Mouse (Mus musculus) thymus, adult 2 months (tissue): ENCODE data around the gene Zfp114.

Source experiments
- CTCF ChIP-seq: fragments of 200-500 bp; IDR thresholded peaks from 2 replicates; pipeline ENCODE4 v1.5.1; 2012; ENCODE audit warnings: mild to moderate bottlenecking, control low read depth, low read length, moderate library complexity, borderline replicate concordance; ENCODE audit not compliant: control insufficient read depth, poor library complexity, insufficient read depth; ENCODE audit errors: extremely low read depth
- POLR2A ChIP-seq: fragments of 200-500 bp; IDR thresholded peaks from 2 replicates; pipeline ENCODE4 v1.6.1; 2012; ENCODE audit warnings: mild to moderate bottlenecking, low read length, control low read depth, moderate library complexity; ENCODE audit not compliant: control insufficient read depth, poor library complexity, insufficient read depth; ENCODE audit errors: extremely low read depth

DNA sequence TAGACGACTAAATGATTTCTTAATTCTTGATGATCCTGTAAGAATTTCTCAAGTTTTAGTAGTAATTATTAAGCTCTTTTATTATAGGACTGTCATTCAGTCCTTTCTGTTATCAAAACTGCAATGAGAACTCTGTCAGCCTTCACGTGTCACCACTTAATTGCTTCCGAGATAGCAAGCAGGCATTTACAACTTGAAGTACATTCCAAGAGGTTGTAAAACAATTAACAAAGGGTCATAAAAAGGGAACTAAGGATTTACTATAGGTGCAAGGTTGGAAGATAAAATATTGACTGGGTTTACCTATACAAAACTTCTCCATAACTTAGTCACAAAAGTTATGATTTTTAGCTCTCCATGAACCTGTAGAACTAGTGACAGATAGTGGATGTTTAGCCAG lies 18.3 kb downstream of the Zfp114 start:
- no peak for TF ChIP-seq POLR2A
- TF ChIP-seq CTCF: no peak
